Mouse (Mus musculus) heart, adult 11 months (tissue): ENCODE data around the gene Slc29a4.
A peak's percentile ranks its signal among the peaks of the same experiment; 100 is the strongest.

Source experiments
- DNase-seq: peaks from one replicate; pipeline ENCODE4 v3.0.0; 2022

The Slc29a4 gene

DNA sequence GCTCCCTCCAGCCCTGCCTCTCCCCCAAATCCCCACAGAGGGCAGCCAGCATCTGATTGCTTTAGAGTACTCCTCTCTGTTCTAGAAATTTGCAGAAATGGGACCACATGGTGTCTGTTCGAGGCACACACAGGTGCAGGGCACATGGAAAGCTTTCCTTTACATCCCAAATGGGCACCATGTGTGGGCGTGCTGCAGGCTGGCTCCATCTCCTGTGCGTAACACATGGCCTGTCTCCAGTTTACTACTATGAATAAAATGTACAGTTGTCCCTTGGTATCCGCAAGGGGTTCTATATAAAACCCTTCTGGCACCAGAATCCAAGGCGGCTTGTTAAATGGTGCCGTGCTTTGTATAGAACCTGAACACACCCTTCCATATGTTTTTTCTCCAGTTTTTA lies 4.6 kb downstream of the Slc29a4 start:
- DNase-seq = no peak

DNA sequence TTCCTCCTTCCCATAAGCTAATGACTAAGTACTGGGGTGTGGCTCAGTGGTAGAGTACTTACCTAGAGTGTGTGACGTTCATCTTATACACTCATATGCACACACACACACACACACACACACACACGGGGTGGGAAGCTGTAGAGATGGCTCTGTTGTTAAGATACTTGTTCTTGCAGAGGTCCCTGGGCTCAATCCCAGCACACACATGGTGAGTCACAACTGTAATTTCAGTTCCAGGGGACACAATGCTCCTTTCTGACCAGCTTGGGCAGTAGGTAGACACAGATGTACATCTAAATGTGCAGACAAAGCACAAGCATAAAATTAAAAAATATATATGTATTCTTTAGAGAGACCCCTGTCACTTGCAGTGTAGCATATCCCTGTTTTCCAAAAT lies 5.4 kb downstream of the Slc29a4 start:
- DNase-seq = no peak

DNA sequence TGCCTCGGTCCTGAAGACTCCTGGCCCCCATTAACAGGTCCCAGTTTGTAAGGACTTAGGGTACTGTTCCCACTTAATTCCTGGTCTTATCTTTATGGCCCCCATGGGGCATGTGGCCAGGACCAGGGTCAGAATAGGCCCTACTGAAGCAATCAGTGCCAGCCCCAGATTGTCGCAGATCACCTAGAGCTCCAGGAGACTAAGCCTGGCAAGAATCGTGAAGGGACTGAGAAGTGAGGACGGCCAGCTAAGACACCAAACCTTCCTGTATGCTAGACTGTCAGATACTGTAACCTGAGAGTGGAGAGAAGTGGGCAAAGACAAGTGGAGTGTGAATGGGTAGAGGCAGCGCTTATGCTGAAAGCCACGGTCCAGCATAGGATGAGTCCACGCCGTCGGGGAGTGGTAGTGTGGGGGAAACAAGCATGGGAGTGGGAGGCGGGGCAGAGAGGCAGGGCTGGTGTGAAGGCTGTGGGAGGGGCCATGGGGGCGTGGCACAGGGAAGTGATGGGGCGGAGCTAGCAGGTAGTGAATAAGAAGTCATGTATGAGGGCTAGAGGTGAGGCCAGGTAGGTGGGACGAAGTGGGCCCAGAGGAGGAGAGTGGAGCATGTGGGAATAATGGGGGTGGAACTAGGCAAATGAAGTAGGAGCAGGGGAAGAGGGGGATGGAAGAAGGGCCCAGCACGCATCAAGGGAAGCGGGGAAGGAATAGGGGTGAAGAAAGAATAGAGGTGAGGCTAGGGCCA lies 8.7 kb downstream of the Slc29a4 start:
- no peak for DNase-seq

DNA sequence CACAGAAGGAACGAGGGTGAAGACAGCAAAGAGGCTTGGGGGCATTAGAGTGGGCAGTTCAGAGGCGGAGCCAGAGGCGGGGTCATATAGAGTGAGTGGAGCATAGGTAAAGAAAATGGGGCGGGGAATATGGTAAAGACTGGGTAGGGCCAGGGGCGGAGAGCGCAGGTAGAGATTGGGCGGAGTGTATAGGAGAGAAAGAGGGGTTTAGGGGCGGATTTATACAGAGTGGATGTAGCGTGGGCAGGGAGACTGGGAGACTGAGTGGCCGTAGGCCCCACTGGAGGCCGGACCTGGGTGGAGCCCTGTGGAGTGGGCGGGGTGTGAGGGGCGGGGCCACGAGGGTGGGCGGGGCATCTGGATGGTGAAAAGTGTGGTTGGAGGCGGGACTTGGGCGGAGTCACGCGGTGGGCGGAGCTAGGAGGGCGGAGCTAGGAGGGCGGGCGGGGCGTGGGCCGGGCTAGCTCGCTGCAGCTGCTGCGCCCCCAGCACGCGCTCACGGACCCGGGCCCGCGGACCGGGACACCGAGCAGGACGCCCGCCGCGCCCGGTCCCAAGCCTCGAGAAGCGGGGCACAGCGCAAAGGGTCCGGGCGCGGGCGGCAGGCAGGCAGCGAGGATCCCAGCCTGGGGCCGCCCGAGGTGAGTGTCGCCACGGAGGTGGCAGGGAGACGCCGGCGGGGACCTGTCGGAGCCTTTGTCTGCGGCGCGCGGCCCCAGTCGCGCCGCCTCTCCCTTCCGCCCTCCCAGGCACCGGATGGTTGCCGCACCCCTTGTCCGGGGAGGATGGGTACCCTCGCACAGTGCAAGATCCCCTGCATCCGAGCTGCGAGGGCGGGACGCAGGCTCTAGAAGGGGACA lies 9.6 kb downstream of the Slc29a4 start:
- DNase-seq = peak; percentile 87

DNA sequence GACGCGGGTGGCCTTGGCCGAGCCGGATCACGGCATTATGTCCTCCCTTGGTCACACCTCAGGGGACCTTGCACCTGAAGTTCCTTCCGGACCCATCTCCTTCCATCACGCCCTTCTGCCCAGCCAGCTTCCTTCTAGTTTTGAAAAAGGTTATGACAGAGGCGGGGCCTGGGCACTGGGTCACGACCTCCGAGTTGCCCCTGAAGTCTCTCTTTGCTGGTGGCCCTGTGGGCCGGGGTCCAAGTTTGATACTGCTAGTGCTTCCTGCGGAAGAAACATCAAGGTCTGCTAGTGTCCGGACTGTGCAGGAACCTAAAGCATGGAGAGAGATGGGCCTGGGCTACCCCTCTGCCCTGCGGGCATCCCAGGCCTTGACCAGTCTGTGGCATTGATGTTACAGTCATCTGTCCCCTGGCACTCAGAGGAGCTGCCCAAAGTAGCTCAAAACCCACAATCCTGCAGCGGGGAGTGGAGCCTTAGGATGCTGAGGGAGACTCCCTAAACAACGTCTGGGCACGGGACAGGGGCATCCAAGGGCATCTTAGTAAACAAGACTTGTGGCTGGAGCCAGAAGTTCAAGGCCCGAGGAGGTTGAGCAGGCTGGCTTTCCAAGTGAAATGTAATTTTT lies 10.3 kb downstream of the Slc29a4 start:
- DNase-seq = no peak

DNA sequence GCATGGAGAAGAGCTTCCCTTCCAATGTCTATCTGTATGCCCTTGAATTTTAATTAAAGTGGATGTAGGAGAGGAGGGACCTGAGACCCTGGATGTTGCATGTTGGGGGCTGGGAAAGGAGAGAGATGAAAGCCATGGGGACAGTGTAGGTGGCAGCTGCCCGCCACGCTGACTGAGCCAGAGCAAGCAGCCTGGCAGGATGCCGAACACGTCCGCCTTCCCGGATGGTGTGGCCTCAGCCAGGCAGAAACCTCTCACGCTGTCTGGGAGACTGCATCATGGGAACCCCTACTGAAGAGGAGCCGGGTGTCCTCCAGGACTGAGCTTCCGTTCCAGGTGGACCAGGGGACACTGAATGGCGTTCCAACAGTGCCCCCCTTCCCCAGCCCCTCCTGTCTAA lies 11.3 kb downstream of the Slc29a4 start:
- no peak for DNase-seq

DNA sequence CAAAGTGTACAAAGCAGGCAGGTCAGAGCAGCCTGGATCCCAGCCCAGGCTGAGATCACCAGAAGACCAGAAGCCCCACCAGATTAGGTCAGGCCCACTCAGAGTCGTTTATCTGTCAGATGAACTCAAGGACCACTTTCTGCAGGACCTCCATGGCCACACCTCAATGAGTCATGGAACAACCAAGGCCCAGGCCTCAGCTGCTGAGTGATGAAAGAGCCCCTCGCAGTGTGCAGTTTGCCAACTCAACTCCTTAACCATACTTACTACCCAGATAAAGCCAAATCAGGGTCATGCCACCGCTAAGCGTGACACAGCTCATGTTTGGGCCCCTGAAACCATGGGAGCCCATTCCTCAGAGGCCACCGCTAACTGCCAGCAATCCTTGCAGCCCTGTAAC lies 15.4 kb downstream of the Slc29a4 start:
- no peak for DNase-seq

DNA sequence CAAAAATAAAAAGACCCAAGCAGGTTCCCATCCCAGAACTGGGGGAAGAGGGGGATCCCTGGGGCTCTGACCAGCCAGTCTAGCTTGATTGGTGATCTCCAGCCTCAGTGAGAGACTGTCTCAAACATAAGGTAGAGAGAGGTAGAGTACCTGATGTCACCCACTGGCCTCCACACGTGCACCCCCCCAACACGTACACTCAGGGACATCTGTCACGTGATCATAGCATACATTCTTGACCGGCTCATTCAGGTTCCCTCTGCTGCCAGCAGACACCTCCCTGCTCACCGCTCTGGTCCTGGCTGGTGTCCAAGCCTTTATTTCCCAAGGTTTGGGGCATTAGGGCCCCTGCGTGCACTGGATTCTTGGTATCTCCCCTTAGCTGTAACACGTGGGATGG lies 17.1 kb downstream of the Slc29a4 start:
- peak; percentile 76 for DNase-seq

DNA sequence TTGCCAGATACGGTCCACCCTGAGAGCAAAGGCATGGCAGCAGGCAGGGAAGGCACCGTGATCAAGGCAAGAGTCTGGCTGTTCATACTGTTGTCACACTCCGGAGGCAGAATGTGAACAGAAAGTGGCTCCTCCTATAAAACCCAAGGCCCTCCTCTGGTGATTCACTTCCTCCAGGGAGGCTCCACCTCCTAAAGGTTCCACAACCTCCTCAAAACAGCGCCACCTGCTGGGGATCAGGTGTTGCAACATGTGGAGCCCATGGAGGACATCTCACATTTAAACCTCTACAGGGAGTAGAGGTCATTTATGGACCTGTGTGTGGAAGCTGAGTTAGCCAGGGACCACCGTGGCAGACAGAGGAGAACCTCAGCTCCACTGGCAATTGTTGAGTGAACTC lies 20.1 kb downstream of the Slc29a4 start:
- DNase-seq = no peak

DNA sequence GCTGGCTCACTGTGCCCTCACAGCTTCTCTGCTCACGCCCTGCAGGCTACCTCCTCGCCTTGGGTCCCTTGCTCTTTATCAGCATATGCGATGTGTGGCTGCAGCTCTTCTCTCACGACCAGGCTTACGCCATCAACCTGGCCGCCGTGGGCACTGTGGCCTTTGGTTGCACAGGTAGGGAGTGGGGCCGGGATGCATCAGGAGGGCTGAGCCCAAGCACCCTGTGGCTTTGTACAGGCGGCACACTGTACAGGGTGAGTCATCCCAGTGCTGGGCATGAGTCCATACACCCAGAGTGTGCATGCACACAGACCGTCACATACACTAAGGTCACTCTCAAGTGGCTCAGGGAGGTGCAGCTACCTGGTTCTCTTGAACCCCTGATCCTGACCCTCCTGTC lies 21.7 kb downstream of the Slc29a4 start:
- no peak for DNase-seq

DNA sequence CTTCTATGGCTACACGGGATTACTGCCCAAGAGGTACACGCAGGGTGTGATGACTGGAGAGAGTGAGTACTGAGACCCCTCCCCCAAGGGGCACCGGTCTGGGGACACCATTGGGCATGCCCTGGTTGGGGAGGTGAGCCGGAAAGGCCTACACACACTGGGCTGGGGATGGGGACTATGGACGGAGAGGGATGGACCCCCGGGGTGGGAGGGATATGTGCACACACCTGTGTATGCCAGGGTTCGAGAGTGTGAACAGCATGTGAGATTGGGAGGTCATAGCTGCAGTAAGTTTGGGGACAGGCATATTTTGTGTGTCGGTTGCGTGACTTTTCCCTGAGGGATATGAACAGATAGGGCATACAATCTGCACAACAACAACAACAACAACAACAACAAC lies 22.7 kb downstream of the Slc29a4 start:
- no peak for DNase-seq

DNA sequence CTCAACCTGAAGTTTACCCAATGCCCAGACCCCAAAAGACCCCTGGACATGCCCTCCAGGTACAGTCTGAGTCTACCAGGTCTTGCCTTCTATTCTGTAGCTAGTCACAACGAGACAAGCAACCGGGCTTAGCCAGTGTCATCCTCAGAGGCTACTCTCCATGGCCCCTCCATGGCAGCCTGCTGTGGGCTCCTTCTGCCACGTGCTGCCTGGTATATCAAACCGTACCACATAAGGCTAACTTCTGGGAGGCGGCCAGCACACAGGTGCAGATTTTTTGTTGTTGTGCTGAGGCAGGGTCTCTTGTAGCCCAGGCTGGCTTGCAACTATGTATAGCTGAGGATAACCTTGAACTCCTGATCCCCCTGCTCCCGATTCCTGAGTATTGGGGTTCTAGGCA lies 23.7 kb downstream of the Slc29a4 start:
- no peak for DNase-seq

DNA sequence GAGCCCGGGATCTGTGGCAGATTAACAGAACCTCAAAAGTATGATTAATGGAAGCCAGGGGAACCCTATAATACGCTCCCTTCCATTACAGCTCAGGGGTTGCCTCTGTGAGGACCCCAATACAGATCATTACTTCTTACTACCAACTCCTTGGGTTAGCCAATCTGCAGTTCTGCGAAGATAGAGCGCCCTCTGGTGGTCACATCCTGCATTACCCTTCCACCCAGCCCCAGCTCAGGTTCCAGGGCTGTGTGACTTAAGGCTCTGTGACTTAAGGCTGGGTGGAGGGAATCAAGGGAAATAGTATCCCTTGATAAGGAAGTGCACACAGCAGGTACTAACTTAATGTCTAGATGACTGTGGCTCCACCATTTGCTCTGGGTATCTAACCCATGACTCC lies 25.7 kb downstream of the Slc29a4 start:
- peak; percentile 94 for DNase-seq

DNA sequence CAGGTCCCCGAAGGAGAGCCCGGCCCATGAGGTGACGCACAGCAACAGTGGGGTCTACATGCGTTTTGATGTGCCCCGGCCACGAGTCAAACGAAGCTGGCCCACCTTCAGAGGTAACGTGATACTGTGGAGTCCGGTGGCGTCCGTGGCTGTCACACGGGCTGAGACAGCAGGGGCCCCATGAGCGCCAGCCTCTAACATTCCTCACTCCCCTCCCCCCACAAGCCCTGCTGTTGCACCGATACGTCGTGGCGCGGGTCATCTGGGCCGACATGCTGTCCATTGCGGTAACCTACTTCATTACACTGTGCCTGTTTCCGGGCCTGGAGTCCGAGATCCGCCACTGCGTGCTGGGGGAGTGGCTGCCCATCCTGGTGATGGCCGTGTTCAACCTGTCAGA lies 26.2 kb downstream of the Slc29a4 start:
- no peak for DNase-seq

DNA sequence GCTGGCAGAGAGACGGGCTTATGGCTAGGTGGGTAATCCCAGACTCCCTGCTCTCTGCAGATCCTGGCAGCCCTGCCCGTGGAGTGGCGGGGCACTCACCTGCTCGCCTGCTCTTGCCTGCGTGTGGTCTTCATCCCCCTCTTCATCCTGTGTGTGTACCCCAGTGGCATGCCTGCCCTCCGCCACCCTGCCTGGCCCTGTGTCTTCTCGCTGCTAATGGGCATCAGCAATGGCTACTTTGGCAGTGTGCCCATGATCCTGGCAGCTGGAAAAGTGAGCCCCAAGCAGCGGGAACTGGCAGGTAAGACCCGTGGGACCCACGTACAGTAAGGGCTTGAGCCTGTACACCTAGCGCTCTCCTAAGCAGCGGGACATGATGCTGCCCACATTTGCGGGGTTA lies 27.6 kb downstream of the Slc29a4 start:
- no peak for DNase-seq

DNA sequence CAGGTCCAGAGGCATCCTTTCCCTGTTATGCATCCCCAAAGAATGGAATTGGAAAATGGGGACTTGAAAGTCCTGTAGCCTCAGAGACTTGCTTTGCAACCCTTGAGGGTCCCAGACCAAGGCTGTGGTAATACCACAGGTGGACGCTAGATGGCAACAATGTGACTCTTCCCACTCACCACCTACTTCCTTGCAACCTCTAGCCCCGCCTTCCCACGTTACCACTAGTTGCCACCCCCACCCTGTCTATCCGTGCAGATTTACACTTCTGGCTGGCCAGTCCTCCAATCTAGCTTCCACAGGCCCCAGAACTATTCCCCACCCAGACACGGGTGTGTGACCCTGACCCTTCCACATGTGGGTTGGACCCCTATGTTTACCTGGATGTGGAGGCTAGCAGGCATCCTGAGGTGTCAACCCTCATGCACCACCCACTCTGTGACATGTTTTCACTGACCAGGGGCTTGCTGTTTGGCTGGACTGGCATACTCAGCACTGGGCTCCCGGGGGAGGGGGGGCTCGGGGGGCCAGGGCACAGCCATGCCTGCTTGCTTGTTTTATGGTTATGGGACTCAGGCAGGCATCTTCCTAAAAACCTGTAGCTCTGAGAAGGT lies 31.3 kb downstream of the Slc29a4 start:
- peak; percentile 95 for DNase-seq

DNA sequence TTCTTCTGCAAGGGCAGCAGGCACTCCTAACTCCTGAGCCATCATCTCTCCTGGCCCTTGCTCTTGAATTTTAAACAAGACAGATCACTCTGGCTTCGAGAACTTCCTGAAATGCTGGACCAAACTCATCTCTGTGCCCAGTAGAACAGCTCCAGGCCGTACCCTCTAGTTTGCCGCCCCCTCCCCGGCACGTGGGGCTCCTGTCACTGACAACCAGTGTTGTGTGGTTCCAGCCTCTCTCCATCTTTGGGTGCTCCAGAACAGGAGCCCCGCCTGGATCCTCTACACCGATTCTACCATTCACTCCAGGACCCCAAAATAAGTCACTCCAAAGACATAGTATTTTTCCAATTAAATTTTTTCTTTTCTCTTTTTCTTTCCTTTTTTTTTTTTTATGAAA lies 32.0 kb downstream of the Slc29a4 start:
- DNase-seq = no peak

DNA sequence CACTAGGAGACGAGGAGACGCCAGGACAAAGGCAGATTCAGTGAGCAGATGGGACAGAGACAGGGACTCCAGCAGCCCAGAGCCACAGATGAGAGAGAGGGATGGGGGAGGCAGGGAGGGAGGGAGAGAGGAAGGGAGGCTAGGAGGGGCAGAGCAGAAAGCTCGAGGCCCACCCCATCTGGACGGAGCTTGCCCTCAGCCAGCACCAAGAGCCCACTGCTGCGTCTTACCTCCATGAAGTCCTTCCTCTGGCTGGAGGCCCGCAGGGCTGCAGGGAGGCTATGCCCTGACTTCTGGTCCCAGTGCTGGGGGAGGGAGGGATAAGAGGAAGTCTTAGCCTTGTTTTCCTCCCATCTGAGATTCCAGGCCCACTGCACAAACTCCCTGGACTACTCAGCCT lies 34.4 kb downstream of the Slc29a4 start:
- no peak for DNase-seq

DNA sequence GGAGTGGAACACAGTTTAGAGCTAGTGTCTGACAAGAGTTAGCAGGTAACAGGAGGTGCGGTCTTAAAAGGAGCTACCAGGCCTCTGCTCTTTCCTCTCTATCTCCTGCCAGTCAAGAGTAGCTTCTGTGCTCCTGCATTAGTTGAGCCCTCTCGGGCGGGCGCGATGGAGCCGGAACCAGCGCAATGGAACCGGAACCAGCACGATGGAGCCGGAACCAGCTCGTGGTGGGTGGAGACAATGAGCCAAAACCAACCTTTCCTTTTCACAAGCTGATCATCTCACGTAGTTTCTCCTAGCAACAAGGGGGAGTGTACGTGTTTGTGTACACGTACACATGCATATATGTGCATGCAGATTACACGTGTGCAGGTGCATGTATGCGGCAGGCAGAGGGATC lies 36.0 kb downstream of the Slc29a4 start:
- no peak for DNase-seq

DNA sequence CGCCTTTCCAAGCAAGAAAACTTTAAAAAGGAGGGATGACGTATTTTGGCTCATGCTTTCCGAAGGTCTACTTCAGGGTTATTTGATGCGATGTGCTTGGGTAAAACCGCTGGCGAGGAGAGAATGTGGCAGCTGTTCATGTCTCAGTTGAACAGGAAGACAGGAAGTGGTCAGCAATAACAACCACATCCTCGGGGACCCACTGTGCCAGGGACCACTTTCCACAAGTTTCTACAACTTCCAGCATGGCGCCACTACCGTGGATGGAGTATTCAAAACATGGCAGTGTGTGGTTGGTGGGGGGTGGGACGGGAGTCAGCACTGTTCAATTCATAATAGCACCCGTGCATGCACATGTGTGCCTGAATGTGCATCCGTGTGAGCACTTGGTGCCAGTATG lies 38.0 kb downstream of the Slc29a4 start:
- DNase-seq = no peak

DNA sequence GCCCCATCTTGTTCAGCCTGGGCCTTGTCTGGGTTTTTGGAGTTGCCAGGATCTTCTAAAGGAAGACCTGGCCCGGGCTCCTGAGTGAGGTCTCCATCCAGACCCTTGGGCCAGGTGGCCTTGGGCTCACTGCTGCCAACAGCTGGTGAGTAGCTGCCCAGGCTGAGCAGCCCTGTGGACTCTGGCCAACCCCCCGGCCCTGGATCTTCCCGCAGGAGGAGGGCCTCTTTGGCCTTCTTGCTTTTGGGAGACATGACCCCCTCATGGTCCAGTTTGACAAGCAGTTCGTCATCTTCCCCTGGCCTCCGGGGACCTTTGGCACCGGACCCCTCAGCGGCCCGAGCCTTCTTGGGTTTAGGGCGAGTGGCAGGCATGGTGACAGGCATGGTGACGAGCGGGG lies 39.6 kb downstream of the Slc29a4 start:
- DNase-seq = no peak

DNA sequence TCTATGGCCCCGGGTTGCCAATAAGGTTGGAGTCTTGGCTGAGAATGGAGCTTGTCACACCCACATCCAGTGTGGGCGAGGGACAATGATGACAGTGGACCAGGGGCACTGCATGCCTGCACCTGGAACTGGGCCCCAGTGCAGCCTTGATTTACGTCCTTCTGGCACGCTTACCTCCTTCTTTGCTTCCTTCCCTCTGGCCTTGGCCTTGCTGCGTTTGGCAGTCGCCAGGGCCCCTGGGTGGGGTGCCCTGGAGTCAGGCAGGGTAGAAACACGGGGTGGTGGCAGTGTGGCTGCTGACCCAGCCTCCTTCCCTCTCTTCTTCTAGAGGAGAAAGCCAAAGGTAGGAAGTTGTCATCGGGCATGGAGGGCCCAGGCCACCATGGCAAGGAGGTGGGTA lies 47.6 kb downstream of the Slc29a4 start:
- DNase-seq = no peak

DNA sequence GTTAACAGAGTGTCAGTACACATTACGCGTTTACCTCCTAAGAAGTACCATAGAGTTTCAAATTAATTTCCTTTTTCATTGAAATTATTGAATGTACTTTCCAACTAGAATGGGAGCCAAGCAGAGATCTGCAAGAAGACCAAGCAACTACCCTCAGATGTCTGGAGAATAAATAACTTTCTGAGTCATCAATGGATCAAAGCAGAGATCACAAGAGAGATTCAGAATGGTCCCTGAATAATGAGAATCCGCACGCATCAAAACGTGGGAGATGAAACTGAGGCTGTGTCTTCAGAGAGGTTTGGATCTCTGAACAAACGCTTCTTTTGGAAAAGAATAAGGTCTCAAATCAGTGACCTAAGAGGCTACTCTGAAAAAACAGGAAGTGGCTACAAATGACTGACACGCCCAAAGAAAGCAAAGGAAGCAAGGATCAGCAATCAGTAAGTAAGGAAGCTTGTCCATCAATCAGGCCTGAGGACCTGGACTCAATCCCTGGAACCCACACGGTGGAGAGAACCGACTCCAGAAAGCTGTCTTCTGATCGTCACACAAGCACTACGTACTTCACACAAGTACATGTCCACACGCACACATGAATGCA lies 54.8 kb downstream of the Slc29a4 start:
- DNase-seq = no peak
